Mouse (Mus musculus): Measurements from ENCODE around the gene Pkd1l2.

Gene Pkd1l2

GRCm38 (mm10) chr8:116954415-116954814, 127.8 kb downstream of the Pkd1l2 start:
- ChIA-PET CTCF (interaction anchor here in 1 of 4 experiments (0.6 kb wide), 1 partner anchor 153 kb away, joined by 7 read pairs; no protein-coding TSS in a partner anchor), POLR2A (interaction anchor here in 1 of 4 experiments (0.8 kb wide), 1 partner anchor 9 kb away, joined by 3 read pairs; no protein-coding TSS in a partner anchor)

GRCm38 (mm10) chr8:116952428-116952827, 129.8 kb downstream of the Pkd1l2 start:
- ChIA-PET POLR2A (interaction anchor here in 2 of 4 experiments (0.6 to 1.7 kb wide), 3 partner anchors 8 to 160 kb away, joined by 3 to 6 read pairs (median 6); partner anchors contain the start of genes Atmin (in 1 of the 2) and Gcsh (in 1 of the 2)), CTCF (interaction anchor here in 1 of 4 experiments (1.4 kb wide), 1 partner anchor 28 kb away, joined by 4 read pairs; no protein-coding TSS in a partner anchor)

- ChIA-PET POLR2A (interaction anchor here in 2 of 4 experiments (0.6 to 1.4 kb wide), 3 partner anchors 24 to 161 kb away, joined by 3 to 6 read pairs (median 3); partner anchors contain the start of gene Gcsh (in 1 of the 2)), CTCF (no interaction called here)
Measured at GRCm38 (mm10) chr8:116951778-116952177, 130.5 kb downstream of the Pkd1l2 start.

- CTCF ChIA-PET: interaction anchor here in 2 of 4 experiments (0.6 to 0.7 kb wide), 2 partner anchors 33 to 129 kb away, joined by 3 to 4 read pairs; no protein-coding TSS in a partner anchor
- POLR2A ChIA-PET: interaction anchor here in 2 of 4 experiments (0.6 to 1.4 kb wide), 3 partner anchors 10 to 42 kb away, joined by 3 to 4 read pairs (median 3); partner anchors contain the start of gene Gcsh (in 1 of the 2)
Measured at GRCm38 (mm10) chr8:116951369-116951768, 130.9 kb downstream of the Pkd1l2 start.

- CTCF ChIA-PET: no interaction called here
- POLR2A ChIA-PET: interaction anchor here in 2 of 4 experiments (0.5 to 5.7 kb wide), 10 partner anchors 11 to 360 kb away, joined by 3 to 32 read pairs (median 3); partner anchors contain the start of genes Cenpn (in 1 of the 2), Cmc2 (in 1 of the 2) and Gcsh (in 1 of the 2)
Measured at GRCm38 (mm10) chr8:116947589-116947988, 134.7 kb downstream of the Pkd1l2 start.

- CTCF ChIA-PET: interaction anchor here (0.6 to 1.1 kb wide), 6 partner anchors 19 to 799 kb away, joined by 3 read pairs; partner anchors contain the start of gene Cenpn (in 1 of the 4)
- POLR2A ChIA-PET: interaction anchor here in 3 of 4 experiments (0.5 to 5.7 kb wide), 20 partner anchors 9 to 402 kb away, joined by 3 to 32 read pairs (median 4); partner anchors contain the start of genes Cmc2 (in 2 of the 3), Gcsh (in 2 of the 3), 1700030J22Rik (in 1 of the 3) and Cenpn (in 1 of the 3)
Measured at GRCm38 (mm10) chr8:116946851-116947250, 135.4 kb downstream of the Pkd1l2 start.

- CTCF ChIA-PET: interaction anchor here in 3 of 4 experiments (0.7 to 3.1 kb wide), 4 partner anchors 18 to 800 kb away, joined by 3 to 15 read pairs (median 3); partner anchors contain the start of genes 1700030J22Rik (in 1 of the 3) and Cenpn (in 1 of the 3)
- POLR2A ChIA-PET: interaction anchor here in 3 of 4 experiments (0.7 to 5.7 kb wide), 24 partner anchors 8 to 190 kb away, joined by 3 to 32 read pairs (median 4); partner anchors contain the start of genes Gcsh (in 3 of the 3), Cmc2 (in 2 of the 3), 1700030J22Rik (in 1 of the 3) and Cenpn (in 1 of the 3)
Measured at GRCm38 (mm10) chr8:116946268-116946838, 135.9 kb downstream of the Pkd1l2 start.

Measured in embryonic stem cell, embryonic (primary cell).